Mouse (Mus musculus): Measurements from ENCODE around the gene Hmg20b. TPM values are rescaled to one million over a fixed set of nuclear protein-coding genes. Genes with fewer than 3 reads are reported as not detected.
A peak's percentile ranks its signal among the peaks of the same experiment; 100 is the strongest.

Gene Hmg20b
- polyA plus RNA-seq, 1 experiment from 2014 or later = 26.6 TPM

GRCm38 (mm10) chr10:81342686-81343505 is 7.4 kb downstream of the Hmg20b start, which contains the start of gene Gipc3:
Gipc3 (minus strand) TSS chr10:81343266.
- H3K4me3 ChIP-seq = peak within 1 kb of the TSS; percentile 35
- no peak for ATAC-seq (replicated peaks)
- peak within 1 kb of the TSS; percentile 61 for H3K4me2 ChIP-seq
- peak within 1 kb of the TSS; percentile 41 for H3K9ac ChIP-seq
- WGBS = 8% methylated on average over 50 of the region's 67 CpGs
- H3K9me3 ChIP-seq = no peaks in the 10 kb centered on the region
- no peaks in the 10 kb centered on the region for H3K36me3 ChIP-seq (replicated peaks)
- peaks cover 18% of the 10 kb centered on the region for H3K4me1 ChIP-seq
- H3K27ac ChIP-seq = no peak within 1 kb of the TSS
- peaks cover 57% of the 10 kb centered on the region for H3K27me3 ChIP-seq (replicated peaks)

GRCm38 (mm10) chr10:81341333-81341949 is 8.8 kb downstream of the Hmg20b start:
- Histone ChIP-seq H3K4me1 (peaks cover 9% of the 10 kb centered on the region), H3K4me2 (no peak overlapping the region), H3K4me3 (no peak overlapping the region), H3K27me3 (replicated peaks) (peaks cover 53% of the 10 kb centered on the region), H3K9ac (no peak overlapping the region), H3K9me3 (no peaks in the 10 kb centered on the region), H3K27ac (no peak overlapping the region), H3K36me3 (replicated peaks) (no peaks in the 10 kb centered on the region)
- ATAC-seq (replicated peaks) = no peak
- WGBS = 33% methylated on average over 16 of the region's 16 CpGs

- Histone ChIP-seq H3K4me1 (peaks cover 8% of the 10 kb centered on the region), H3K9me3 (no peaks in the 10 kb centered on the region), H3K27ac (no peak overlapping the region), H3K9ac (no peak overlapping the region), H3K27me3 (replicated peaks) (peaks cover 53% of the 10 kb centered on the region), H3K4me3 (no peak overlapping the region), H3K4me2 (no peak overlapping the region), H3K36me3 (replicated peaks) (no peaks in the 10 kb centered on the region)
- ATAC-seq (replicated peaks) = no peak
- WGBS = 35% methylated on average over 17 of the region's 17 CpGs
These were observed 9.5 kb downstream of the Hmg20b start for GRCm38 (mm10) chr10:81340551-81341332.

DNA sequence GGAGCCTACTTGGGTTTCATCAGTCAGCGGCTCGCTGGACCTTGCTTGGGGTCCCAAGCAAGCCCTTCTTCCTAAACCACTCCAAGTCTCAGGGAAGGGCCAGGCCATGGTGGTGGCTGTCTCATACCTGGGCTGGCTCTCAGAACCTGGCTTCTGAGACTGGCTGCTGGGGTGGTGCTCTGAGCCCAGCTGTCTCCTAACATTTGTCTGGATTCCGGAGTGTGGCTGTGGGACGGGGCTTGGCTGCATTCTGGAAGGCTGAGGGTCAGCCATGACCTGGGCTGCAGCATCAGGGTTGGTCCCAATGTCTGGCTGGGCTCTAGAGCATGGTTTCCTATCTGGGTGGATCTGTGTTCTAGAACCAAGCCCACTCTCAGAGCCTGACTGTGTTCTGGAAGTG is 13.7 kb downstream of the Hmg20b start:
- WGBS = 99% methylated on average over 4 of the region's 4 CpGs
- H3K9me3 ChIP-seq = no peaks in the 10 kb centered on the region

GRCm38 (mm10) chr10:81335393-81336340 is 14.6 kb downstream of the Hmg20b start:
- Histone ChIP-seq H3K27me3 (replicated peaks) (peaks cover 33% of the 10 kb centered on the region), H3K4me1 (no peaks in the 10 kb centered on the region), H3K9ac (no peak overlapping the region), H3K4me3 (no peak overlapping the region), H3K36me3 (replicated peaks) (no peaks in the 10 kb centered on the region), H3K27ac (no peak overlapping the region), H3K4me2 (no peak overlapping the region), H3K9me3 (no peaks in the 10 kb centered on the region)
- WGBS = 44% methylated on average over 15 of the region's 19 CpGs
- ATAC-seq (replicated peaks) = no peak

More for the DNA sequence above, 13.7 kb downstream of the Hmg20b start:
- Histone ChIP-seq H3K4me3 (no peak overlapping the region), H3K27ac (no peak overlapping the region), H3K36me3 (replicated peaks) (no peaks in the 10 kb centered on the region), H3K27me3 (replicated peaks) (peaks cover 38% of the 10 kb centered on the region), H3K4me2 (no peak overlapping the region), H3K9ac (no peak overlapping the region), H3K4me1 (no peaks in the 10 kb centered on the region)
- ATAC-seq (replicated peaks) = no peak

DNA sequence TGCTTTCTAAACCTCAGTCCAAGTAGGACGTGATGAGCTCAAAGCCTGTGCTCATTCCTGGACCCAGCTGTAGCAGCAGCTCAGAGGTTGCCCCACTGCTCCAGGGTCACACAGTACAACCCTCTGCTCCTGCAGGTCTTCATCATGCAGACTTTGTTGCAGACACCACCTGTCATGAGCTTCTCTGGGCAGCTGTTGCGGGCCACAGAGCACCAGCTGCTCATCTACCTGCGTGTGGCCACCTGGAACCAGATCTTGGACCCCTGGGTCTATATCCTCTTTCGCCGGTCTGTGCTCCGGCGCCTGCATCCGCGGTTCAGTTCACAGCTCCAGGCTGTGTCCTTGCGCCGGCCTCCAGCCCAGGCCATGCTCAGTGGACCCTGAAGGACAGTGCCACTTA is 16.0 kb downstream of the Hmg20b start:
- Histone ChIP-seq H3K27ac (no peak overlapping the region), H3K4me3 (no peak overlapping the region), H3K9me3 (no peaks in the 10 kb centered on the region), H3K9ac (no peak overlapping the region), H3K27me3 (replicated peaks) (peaks cover 27% of the 10 kb centered on the region), H3K36me3 (replicated peaks) (no peaks in the 10 kb centered on the region), H3K4me1 (no peaks in the 10 kb centered on the region), H3K4me2 (no peak overlapping the region)
- no peak for ATAC-seq (replicated peaks)
- 56% methylated on average over 11 of the region's 11 CpGs for WGBS

- H3K36me3 ChIP-seq (replicated peaks) = no peaks in the 10 kb centered on the region
- H3K9ac ChIP-seq = no peak overlapping the region
- 15% methylated on average over 29 of the region's 29 CpGs for WGBS
- H3K4me2 ChIP-seq = no peak overlapping the region
- ATAC-seq (replicated peaks) = no peak
- H3K4me3 ChIP-seq = no peak overlapping the region
- peaks cover 23% of the 10 kb centered on the region for H3K27me3 ChIP-seq (replicated peaks)
- H3K27ac ChIP-seq = no peak overlapping the region
- no peaks in the 10 kb centered on the region for H3K4me1 ChIP-seq
- no peaks in the 10 kb centered on the region for H3K9me3 ChIP-seq
These were observed 18.0 kb downstream of the Hmg20b start for GRCm38 (mm10) chr10:81332277-81332676.

GRCm38 (mm10) chr10:81330007-81330406 is 20.3 kb downstream of the Hmg20b start:
- H3K9ac ChIP-seq = no peak overlapping the region
- peaks cover 21% of the 10 kb centered on the region for H3K27me3 ChIP-seq (replicated peaks)
- H3K4me2 ChIP-seq = no peak overlapping the region
- no peaks in the 10 kb centered on the region for H3K4me1 ChIP-seq
- 66% methylated on average over 4 of the region's 4 CpGs for WGBS
- ATAC-seq (replicated peaks) = no peak
- peaks cover 12% of the 10 kb centered on the region for H3K36me3 ChIP-seq (replicated peaks)
- H3K27ac ChIP-seq = no peak overlapping the region
- no peaks in the 10 kb centered on the region for H3K9me3 ChIP-seq
- no peak overlapping the region for H3K4me3 ChIP-seq

DNA sequence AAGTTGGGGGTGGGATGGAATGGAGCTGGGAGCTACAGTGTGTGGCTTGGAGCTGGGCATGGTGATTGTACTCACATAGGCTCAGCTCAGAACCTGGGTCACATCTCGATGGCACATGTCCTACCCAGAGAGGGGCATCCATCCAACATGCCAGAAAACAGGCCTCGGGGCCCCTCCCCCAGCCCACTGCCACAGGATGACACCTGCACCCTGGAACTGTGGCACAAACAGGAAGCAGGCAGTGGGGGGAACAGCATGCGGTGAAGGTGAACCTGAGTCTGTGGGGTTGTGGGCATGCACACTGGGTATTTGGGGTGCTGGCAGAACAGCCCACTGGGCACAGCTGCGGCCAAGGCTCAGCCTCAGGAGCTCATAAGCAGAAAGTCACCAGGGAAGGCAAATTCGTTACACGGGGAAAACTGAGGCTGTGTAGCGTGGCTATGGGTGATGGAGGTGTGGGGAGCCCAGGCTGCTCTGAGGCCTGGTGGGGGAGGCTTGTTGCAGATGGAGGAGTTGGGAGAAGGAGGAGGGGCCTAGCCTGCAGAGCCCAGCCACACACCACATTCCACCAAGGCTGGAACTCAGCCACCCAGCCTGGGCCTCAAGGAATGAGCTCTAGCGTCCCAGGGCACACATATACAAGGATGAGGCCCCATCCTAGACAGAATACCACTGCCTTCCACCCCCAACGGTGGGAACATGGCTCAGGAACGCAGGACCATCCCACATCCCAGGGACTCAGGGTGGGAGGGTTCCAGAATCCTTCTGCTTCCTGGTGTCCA is 20.9 kb downstream of the Hmg20b start:
- H3K9ac ChIP-seq = no peak overlapping the region

GRCm38 (mm10) chr10:81328386-81328785 is 21.9 kb downstream of the Hmg20b start, which contains the start of gene Tbxa2r:
Tbxa2r (plus strand) TSS chr10:81328731.
- Histone ChIP-seq H3K36me3 (replicated peaks) (peaks cover 28% of the 10 kb centered on the region), H3K4me2 (no peak within 1 kb of the TSS), H3K27ac (no peak within 1 kb of the TSS), H3K9me3 (no peaks in the 10 kb centered on the region), H3K4me1 (no peaks in the 10 kb centered on the region), H3K27me3 (replicated peaks) (peaks cover 17% of the 10 kb centered on the region), H3K9ac (no peak within 1 kb of the TSS), H3K4me3 (no peak within 1 kb of the TSS)
- WGBS = 11% methylated on average over 10 of the region's 10 CpGs
- no peak for ATAC-seq (replicated peaks)

More for the DNA sequence above, 20.9 kb downstream of the Hmg20b start:
- ATAC-seq (replicated peaks) = no peak
- H3K4me3 ChIP-seq = no peak overlapping the region
- H3K9me3 ChIP-seq = no peaks in the 10 kb centered on the region
- WGBS = 70% methylated on average over 10 of the region's 10 CpGs
- no peaks in the 10 kb centered on the region for H3K4me1 ChIP-seq
- H3K27ac ChIP-seq = no peak overlapping the region
- peaks cover 18% of the 10 kb centered on the region for H3K27me3 ChIP-seq (replicated peaks)
- H3K36me3 ChIP-seq (replicated peaks) = peaks cover 18% of the 10 kb centered on the region
- no peak overlapping the region for H3K4me2 ChIP-seq

GRCm38 (mm10) chr10:81327959-81328358 is 22.3 kb downstream of the Hmg20b start:
- Histone ChIP-seq H3K4me1 (no peaks in the 10 kb centered on the region), H3K27me3 (replicated peaks) (peaks cover 13% of the 10 kb centered on the region), H3K9ac (no peak overlapping the region), H3K4me2 (no peak overlapping the region), H3K27ac (no peak overlapping the region), H3K4me3 (no peak overlapping the region), H3K36me3 (replicated peaks) (peaks cover 31% of the 10 kb centered on the region), H3K9me3 (no peaks in the 10 kb centered on the region)
- no peak for ATAC-seq (replicated peaks)
- WGBS = 68% methylated on average over 2 of the region's 2 CpGs

Measured in midbrain, embryonic 15.5 days (tissue).